ENCODE assay signal across 7 mouse cellular contexts in the genomic region with DNA sequence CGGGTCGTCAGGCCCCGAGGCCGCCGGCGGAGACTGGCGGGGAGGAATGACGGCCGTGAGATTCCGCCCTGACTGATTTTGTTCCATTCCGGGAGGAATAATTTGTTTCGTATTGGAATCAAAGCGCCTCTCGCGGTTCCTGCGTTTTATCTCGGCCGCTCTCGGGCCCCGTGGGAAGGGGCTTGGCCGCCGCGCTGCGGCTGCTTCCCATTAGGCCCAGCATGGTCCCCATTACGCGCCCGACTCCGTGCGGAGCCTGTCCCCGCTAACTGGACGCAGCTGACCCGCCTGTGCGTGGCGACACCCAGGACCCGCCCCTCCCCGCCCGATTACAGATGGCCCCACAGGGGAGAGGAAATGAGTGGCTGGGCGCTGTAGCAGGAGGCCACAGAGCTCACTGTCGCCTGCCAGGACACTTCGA. TPM values are rescaled to one million over a fixed set of nuclear protein-coding genes. Genes with fewer than 3 reads are reported as not detected.
DNase-seq lines count a peak whose midpoint lies in the region; ATAC-seq lines count a peak whose summit lies in the region.

No protein-coding gene starts in this region.

- peak overlapping the region; percentile 56 for H3K4me2 ChIP-seq in forebrain, embryonic 13.5 days
- H3K4me2 ChIP-seq in liver, embryonic 15.5 days = peak overlapping the region; percentile 49

- no peak; the same call in 1 of the 2 replicates for ATAC-seq in forebrain, embryonic 13.5 days
- ATAC-seq in liver, embryonic 15.5 days (ENCODE audit: insufficient read depth) = no peak
- ATAC-seq in erythroid progenitor cell, adult 5-6 weeks (replicated peaks; ENCODE audit: low FRiP score, poor library complexity, severe bottlenecking) = no peak

- H3K9me3 ChIP-seq in forebrain, embryonic 13.5 days (replicated peaks) = peaks cover 11% of the 10 kb centered on the region; the same call in 1 of the 2 replicates
- H3K9me3 ChIP-seq in liver, embryonic 15.5 days (replicated peaks) = no peaks in the 10 kb centered on the region

- WGBS in forebrain, embryonic 13.5 days = under 1% methylated on average over 40 of the region's 40 CpGs
- WGBS in liver, embryonic 15.5 days (ENCODE audit: insufficient replicate concordance) = 2% methylated on average over 40 of the region's 40 CpGs

- H3K9ac ChIP-seq in forebrain, embryonic 13.5 days = peak overlapping the region; percentile 34
- H3K9ac ChIP-seq in liver, embryonic 15.5 days = no peak overlapping the region

- H3K36me3 ChIP-seq in forebrain, embryonic 13.5 days (ENCODE audit: poor library complexity, severe bottlenecking) = no peaks in the 10 kb centered on the region
- H3K36me3 ChIP-seq in liver, embryonic 15.5 days (replicated peaks) = no peaks in the 10 kb centered on the region

- H3K27ac ChIP-seq in forebrain, embryonic 13.5 days = no peak overlapping the region
- no peak overlapping the region for H3K27ac ChIP-seq in liver, embryonic 15.5 days (replicated peaks)

- peak overlapping the region; percentile 33 for H3K4me3 ChIP-seq in forebrain, embryonic 13.5 days
- peak overlapping the region; percentile 34 for H3K4me3 ChIP-seq in liver, embryonic 15.5 days (replicated peaks)

- peaks cover 9% of the 10 kb centered on the region for H3K4me1 ChIP-seq in forebrain, embryonic 13.5 days
- 0 out of 2 replicates have a peak, but pooled peaks cover 5% of the 10 kb centered on the region for H3K4me1 ChIP-seq in liver, embryonic 15.5 days (replicated peaks)

- DNase-seq in ovary, postnatal 36 days (ENCODE audit: low spot score) = peak; percentile 57
- DNase-seq in ovary, postnatal 10 days (ENCODE audit: low spot score) = no peak
- DNase-seq in cerebellum, postnatal 4 days (ENCODE audit: low spot score in 2 of 2) = no peak
- DNase-seq in spleen, postnatal 4 days (ENCODE audit: low spot score in 2 of 2) = no peak

- H3K27me3 ChIP-seq in forebrain, embryonic 13.5 days = peaks cover 93% of the 10 kb centered on the region
- H3K27me3 ChIP-seq in liver, embryonic 15.5 days = peaks cover 87% of the 10 kb centered on the region

RNA-seq across cellular contexts. Expression of gene Faim, which starts 13.1 kb away (rescaled TPM):
- 84.6 and 97.0 TPM in 2 replicates for polyA plus RNA-seq in forebrain, embryonic 13.5 days (2015; fragmentation: Nextera tagmentation; extraction: Ambion mirVana)
- 9.5 and 10.6 TPM in 2 replicates for polyA plus RNA-seq in liver, embryonic 15.5 days (2015; fragmentation: Nextera tagmentation; extraction: Ambion mirVana)
- 4.2 and 7.2 TPM in 2 replicates for total RNA-seq in erythroid progenitor cell, adult 5-6 weeks (2015; ENCODE audit: low replicate concordance)
- 3.3 and 10.4 TPM in 2 replicates for total RNA-seq in erythroid progenitor cell, adult 5-6 weeks (2017; ENCODE audit: low replicate concordance)

RNA-seq across cellular contexts. Expression of gene Foxl2, which starts 18.0 kb away (rescaled TPM):
- polyA plus RNA-seq in forebrain, embryonic 13.5 days (2015; fragmentation: Nextera tagmentation; extraction: Ambion mirVana) = 0.34 TPM in 2 replicates
- polyA plus RNA-seq in liver, embryonic 15.5 days (2015; fragmentation: Nextera tagmentation; extraction: Ambion mirVana) = not detected in 2 replicates
- not detected in 2 replicates for total RNA-seq in erythroid progenitor cell, adult 5-6 weeks (2015; ENCODE audit: low replicate concordance)
- total RNA-seq in erythroid progenitor cell, adult 5-6 weeks (2017; ENCODE audit: low replicate concordance) = not detected in 2 replicates
